Mouse (Mus musculus): Measurements from ENCODE around the gene Mlkl. TPM values are rescaled to one million over a fixed set of nuclear protein-coding genes. Genes with fewer than 3 reads are reported as not detected.
"Not testable (repeated sequence)": the region's sequence is repeated elsewhere in the genome, so short reads cannot be mapped to it uniquely, and the experiment has no call there.

The Mlkl gene
- polyA plus RNA-seq, 1 experiment from 2014 or later: 0.45 TPM

GRCm38 (mm10) chr8:111303076-111303803 is 34.7 kb downstream of the Mlkl start:
- not testable (repeated sequence) for H3K4me3 ChIP-seq (ENCODE audit: low read depth, low read length); H3K9me3 ChIP-seq (ENCODE audit: control insufficient read depth, low read length); H3K36me3 ChIP-seq (ENCODE audit: control insufficient read depth, insufficient read depth, low read length); ATAC-seq (ENCODE audit: low FRiP score); H3K9ac ChIP-seq (ENCODE audit: low read length); H3K27ac ChIP-seq (ENCODE audit: low read depth, low read length); H3K4me1 ChIP-seq (ENCODE audit: control insufficient read depth, insufficient read depth, low read length); H3K4me2 ChIP-seq; H3K27me3 ChIP-seq (ENCODE audit: control insufficient read depth, insufficient read depth, low read length)
- peak; percentile 39 for DNase-seq (ENCODE audit: low spot score, missing footprints)
- 89% methylated on average over 5 of the region's 5 CpGs for WGBS

GRCm38 (mm10) chr8:111300597-111301546 is 37.1 kb downstream of the Mlkl start:
- WGBS: 66% methylated on average over 11 of the region's 11 CpGs

GRCm38 (mm10) chr8:111299821-111300568 is 38.0 kb downstream of the Mlkl start, which contains the start of gene Rfwd3:
Gene Rfwd3, minus strand, starts transcription at chr8:111300222.
- peak within 1 kb of the TSS; percentile 62 for H3K4me2 ChIP-seq
- H3K27ac ChIP-seq (ENCODE audit: low read depth, low read length): peak within 1 kb of the TSS; percentile 72
- ATAC-seq (ENCODE audit: low FRiP score) (peak; percentile 99), DNase-seq (ENCODE audit: low spot score, missing footprints) (peak; percentile 99)
- H3K4me1 ChIP-seq (ENCODE audit: control insufficient read depth, insufficient read depth, low read length): peaks cover 8% of the 10 kb centered on the region; the same call in 1 of the 2 replicates
- whole genome bisulfite sequencing: 0% methylated on average over 63 of the region's 67 CpGs
- no peaks in the 10 kb centered on the region for H3K27me3 ChIP-seq (ENCODE audit: control insufficient read depth, insufficient read depth, low read length)
- peak within 1 kb of the TSS; percentile 82 for H3K9ac ChIP-seq (ENCODE audit: low read length)
- H3K9me3 ChIP-seq (ENCODE audit: control insufficient read depth, low read length): no peaks in the 10 kb centered on the region
- H3K36me3 ChIP-seq (ENCODE audit: control insufficient read depth, insufficient read depth, low read length): peaks cover 3% of the 10 kb centered on the region; the same call in 1 of the 2 replicates
- H3K4me3 ChIP-seq (ENCODE audit: low read depth, low read length): peak within 1 kb of the TSS; percentile 76

More at GRCm38 (mm10) chr8:111300597-111301546, 37.1 kb downstream of the Mlkl start:
- no peak for ATAC-seq (ENCODE audit: low FRiP score)
- Histone ChIP-seq H3K4me1 (ENCODE audit: control insufficient read depth, insufficient read depth, low read length) (peaks cover 8% of the 10 kb centered on the region; the same call in 1 of the 2 replicates), H3K9me3 (ENCODE audit: control insufficient read depth, low read length) (no peaks in the 10 kb centered on the region), H3K9ac (ENCODE audit: low read length) (peak overlapping the region; percentile 82; the same call in 1 of the 2 replicates), H3K4me2 (peak overlapping the region; percentile 35), H3K36me3 (ENCODE audit: control insufficient read depth, insufficient read depth, low read length) (peaks cover 3% of the 10 kb centered on the region; the same call in 1 of the 2 replicates), H3K27me3 (ENCODE audit: control insufficient read depth, insufficient read depth, low read length) (no peaks in the 10 kb centered on the region), H3K27ac (ENCODE audit: low read depth, low read length) (peak overlapping the region; percentile 72; the same call in 1 of the 2 replicates), H3K4me3 (ENCODE audit: low read depth, low read length) (peak overlapping the region; percentile 76; the same call in 1 of the 2 replicates)
- DNase-seq (ENCODE audit: low spot score, missing footprints): no peak

GRCm38 (mm10) chr8:111299363-111299820 is 38.6 kb downstream of the Mlkl start:
- peak overlapping the region; percentile 62 for H3K4me2 ChIP-seq
- H3K9ac ChIP-seq (ENCODE audit: low read length): peak overlapping the region; percentile 82
- H3K9me3 ChIP-seq (ENCODE audit: control insufficient read depth, low read length): no peaks in the 10 kb centered on the region
- peak overlapping the region; percentile 67 for H3K27ac ChIP-seq (ENCODE audit: low read depth, low read length)
- peaks cover 5% of the 10 kb centered on the region; the same call in 1 of the 2 replicates for H3K36me3 ChIP-seq (ENCODE audit: control insufficient read depth, insufficient read depth, low read length)
- WGBS: under 1% methylated on average over 28 of the region's 28 CpGs
- no peaks in the 10 kb centered on the region for H3K27me3 ChIP-seq (ENCODE audit: control insufficient read depth, insufficient read depth, low read length)
- H3K4me1 ChIP-seq (ENCODE audit: control insufficient read depth, insufficient read depth, low read length): peaks cover 8% of the 10 kb centered on the region; the same call in 1 of the 2 replicates
- ATAC-seq (ENCODE audit: low FRiP score) (peak; percentile 8), DNase-seq (ENCODE audit: low spot score, missing footprints) (peak; percentile 93)
- peak overlapping the region; percentile 76 for H3K4me3 ChIP-seq (ENCODE audit: low read depth, low read length)

- no peak overlapping the region for H3K4me2 ChIP-seq
- H3K27ac ChIP-seq (ENCODE audit: low read depth, low read length): no peak overlapping the region
- ATAC-seq (ENCODE audit: low FRiP score) (no peak), DNase-seq (ENCODE audit: low spot score, missing footprints) (no peak)
- H3K9me3 ChIP-seq (ENCODE audit: control insufficient read depth, low read length): no peaks in the 10 kb centered on the region
- WGBS: 88% methylated on average over 1 of the region's 1 CpGs
- peaks cover 8% of the 10 kb centered on the region; the same call in 1 of the 2 replicates for H3K4me1 ChIP-seq (ENCODE audit: control insufficient read depth, insufficient read depth, low read length)
- no peak overlapping the region for H3K9ac ChIP-seq (ENCODE audit: low read length)
- no peak overlapping the region for H3K4me3 ChIP-seq (ENCODE audit: low read depth, low read length)
- no peaks in the 10 kb centered on the region for H3K27me3 ChIP-seq (ENCODE audit: control insufficient read depth, insufficient read depth, low read length)
- H3K36me3 ChIP-seq (ENCODE audit: control insufficient read depth, insufficient read depth, low read length): peaks cover 8% of the 10 kb centered on the region
These were observed 40.0 kb downstream of the Mlkl start for GRCm38 (mm10) chr8:111298011-111298410.

- no peak overlapping the region for H3K4me2 ChIP-seq
- H3K9ac ChIP-seq (ENCODE audit: low read length): no peak overlapping the region
- H3K9me3 ChIP-seq (ENCODE audit: control insufficient read depth, low read length): no peaks in the 10 kb centered on the region
- H3K27me3 ChIP-seq (ENCODE audit: control insufficient read depth, insufficient read depth, low read length): no peaks in the 10 kb centered on the region
- no peaks in the 10 kb centered on the region for H3K4me1 ChIP-seq (ENCODE audit: control insufficient read depth, insufficient read depth, low read length)
- no peak overlapping the region for H3K4me3 ChIP-seq (ENCODE audit: low read depth, low read length)
- 96% methylated on average over 7 of the region's 7 CpGs for WGBS
- ATAC-seq (ENCODE audit: low FRiP score) (no peak), DNase-seq (ENCODE audit: low spot score, missing footprints) (no peak)
- H3K27ac ChIP-seq (ENCODE audit: low read depth, low read length): no peak overlapping the region
- peaks cover 28% of the 10 kb centered on the region for H3K36me3 ChIP-seq (ENCODE audit: control insufficient read depth, insufficient read depth, low read length)
These were observed 46.2 kb downstream of the Mlkl start for GRCm38 (mm10) chr8:111291733-111292132.

GRCm38 (mm10) chr8:111290586-111290985 is 47.4 kb downstream of the Mlkl start:
- no peak for ATAC-seq (ENCODE audit: low FRiP score)
- 98% methylated on average over 7 of the region's 7 CpGs for WGBS
- Histone ChIP-seq H3K4me2 (no peak overlapping the region), H3K36me3 (ENCODE audit: control insufficient read depth, insufficient read depth, low read length) (peaks cover 37% of the 10 kb centered on the region), H3K9me3 (ENCODE audit: control insufficient read depth, low read length) (no peaks in the 10 kb centered on the region), H3K9ac (ENCODE audit: low read length) (no peak overlapping the region), H3K4me1 (ENCODE audit: control insufficient read depth, insufficient read depth, low read length) (no peaks in the 10 kb centered on the region), H3K27me3 (ENCODE audit: control insufficient read depth, insufficient read depth, low read length) (no peaks in the 10 kb centered on the region), H3K27ac (ENCODE audit: low read depth, low read length) (no peak overlapping the region), H3K4me3 (ENCODE audit: low read depth, low read length) (no peak overlapping the region)
- no peak for DNase-seq (ENCODE audit: low spot score, missing footprints)

GRCm38 (mm10) chr8:111285603-111286002 is 52.4 kb downstream of the Mlkl start:
- Histone ChIP-seq H3K27ac (ENCODE audit: low read depth, low read length) (no peak overlapping the region), H3K27me3 (ENCODE audit: control insufficient read depth, insufficient read depth, low read length) (no peaks in the 10 kb centered on the region), H3K4me3 (ENCODE audit: low read depth, low read length) (no peak overlapping the region), H3K36me3 (ENCODE audit: control insufficient read depth, insufficient read depth, low read length) (peaks cover 45% of the 10 kb centered on the region), H3K4me2 (no peak overlapping the region), H3K9me3 (ENCODE audit: control insufficient read depth, low read length) (no peaks in the 10 kb centered on the region), H3K4me1 (ENCODE audit: control insufficient read depth, insufficient read depth, low read length) (no peaks in the 10 kb centered on the region), H3K9ac (ENCODE audit: low read length) (no peak overlapping the region)
- DNase-seq (ENCODE audit: low spot score, missing footprints): no peak
- 96% methylated on average over 4 of the region's 4 CpGs for WGBS
- no peak for ATAC-seq (ENCODE audit: low FRiP score)

All from midbrain, embryonic 11.5 days (tissue).